Mouse (Mus musculus) heart, adult 2 months (tissue): Measurements from ENCODE around the gene Cldn8.

Experiments
- CTCF ChIP-seq: fragments of 200-600 bp; IDR thresholded peaks from 2 replicates; pipeline ENCODE4 v1.8.1; 2022; ENCODE audit warnings: antibody characterized with exemption, mild to moderate bottlenecking, moderate library complexity
- POLR2A ChIP-seq: fragments of 200-500 bp; IDR thresholded peaks from 2 replicates; pipeline ENCODE4 v1.6.1; 2011; ENCODE audit warnings: mild to moderate bottlenecking, low read depth, low read length, control low read depth; ENCODE audit not compliant: insufficient read depth

- no peak for TF ChIP-seq POLR2A
- TF ChIP-seq CTCF, result no peak
These were observed at the start of gene Cldn8 for GRCm38 (mm10) chr16:88563045-88563913.
